Mouse (Mus musculus) gastrocnemius, postnatal 10 days (tissue): ENCODE results near the gene Zfp462. TPM values are rescaled to one million over a fixed set of nuclear protein-coding genes. Genes with fewer than 3 reads are reported as not detected.
A peak's percentile ranks its signal among the peaks of the same experiment; 100 is the strongest.
"Not testable (repeated sequence)": the region's sequence is repeated elsewhere in the genome, so short reads cannot be mapped to it uniquely, and the experiment has no call there.

Experiments
- DNase-seq: peaks from one replicate; pipeline ENCODE4 v3.0.0; 2021; ENCODE audit warnings: mixed read lengths
- long read RNA-seq, 2 experiments: library from polyadenylated mRNA; stranded (forward); transcript quantifications; one replicate each; pipeline ENCODE4 v2.0.0; 2021
- total RNA-seq, 2 experiments: library from RNA; stranded (reverse); gene quantifications; 2 replicates each; pipeline ENCODE4 v1.2.3; 2021

Gene Zfp462
- 10 to 100 TPM; 24.0 to 39.0 TPM for total RNA-seq
- long read RNA-seq, experiment 1, partial matches to known transcripts, result 0 of 2 reads
- long read RNA-seq, experiment 1, other reads (novel, unspliced or antisense), result 2 of 2 reads
- long read RNA-seq, experiment 2, partial matches to known transcripts, result 0 of 1 reads
- long read RNA-seq, experiment 2, other reads (novel, unspliced or antisense), result 1 of 1 reads

- peak; percentile 65 for DNase-seq
These were observed at the start of gene Zfp462 for GRCm38 (mm10) chr4:54944921-54945430. Gene Zfp462 (plus strand): TSS chr4:54945048.

GRCm38 (mm10) chr4:54896017-54896416, 48.8 kb upstream of the Zfp462 start:
- no peak for DNase-seq

- DNase-seq, result no peak
These were observed 40.2 kb upstream of the Zfp462 start for GRCm38 (mm10) chr4:54904641-54905040.

GRCm38 (mm10) chr4:54905399-54905953, 39.4 kb upstream of the Zfp462 start:
- no peak for DNase-seq

GRCm38 (mm10) chr4:54910300-54910699, 34.5 kb upstream of the Zfp462 start:
- DNase-seq, result no peak

- no peak for DNase-seq
These were observed 26.6 kb upstream of the Zfp462 start for GRCm38 (mm10) chr4:54918276-54918675.

GRCm38 (mm10) chr4:54923386-54923785, 21.5 kb upstream of the Zfp462 start:
- DNase-seq, result no peak

- DNase-seq, result no peak
These were observed 20.5 kb upstream of the Zfp462 start for GRCm38 (mm10) chr4:54924306-54924705.

- DNase-seq, result not testable (repeated sequence)
These were observed 18.4 kb upstream of the Zfp462 start for GRCm38 (mm10) chr4:54926456-54926855.

- not testable (repeated sequence) for DNase-seq
These were observed 17.4 kb upstream of the Zfp462 start for GRCm38 (mm10) chr4:54927321-54928062.

GRCm38 (mm10) chr4:54929686-54930085, 15.2 kb upstream of the Zfp462 start:
- no peak for DNase-seq

- DNase-seq, result no peak
These were observed 12.2 kb upstream of the Zfp462 start for GRCm38 (mm10) chr4:54932668-54933067.

- DNase-seq, result no peak
These were observed 7.7 kb upstream of the Zfp462 start for GRCm38 (mm10) chr4:54937161-54937560.

GRCm38 (mm10) chr4:54945603-54946445, 976 bp downstream of the Zfp462 start:
- DNase-seq, result peak; percentile 46

GRCm38 (mm10) chr4:54946662-54947055, 1.8 kb downstream of the Zfp462 start:
- DNase-seq, result no peak

- DNase-seq, result peak; percentile 26
These were observed 2.5 kb downstream of the Zfp462 start for GRCm38 (mm10) chr4:54947056-54947990.

GRCm38 (mm10) chr4:54947991-54948615, 3.3 kb downstream of the Zfp462 start:
- DNase-seq, result peak; percentile 48

GRCm38 (mm10) chr4:54948616-54949560, 4.0 kb downstream of the Zfp462 start:
- DNase-seq, result peak; percentile 64

GRCm38 (mm10) chr4:54949561-54949940, 4.7 kb downstream of the Zfp462 start:
- peak; percentile 18 for DNase-seq

- DNase-seq, result no peak
These were observed 5.3 kb downstream of the Zfp462 start for GRCm38 (mm10) chr4:54950136-54950535.
